Mouse (Mus musculus): ENCODE results near the gene Ctsj. TPM values are rescaled to one million over a fixed set of nuclear protein-coding genes. Genes with fewer than 3 reads are reported as not detected.

Ctsj gene
- polyA plus RNA-seq, 1 experiment from 2014 or later: not detected

Other genes starting within 250 kb of the Ctsj start
- not detected in 2 replicates for gene BC051665, start 219.6 kb downstream of the Ctsj start, polyA plus RNA-seq (2015; fragmentation: Nextera tagmentation; extraction: Ambion mirVana)
- gene Ctsll3, start 203.1 kb downstream of the Ctsj start, polyA plus RNA-seq (2015; fragmentation: Nextera tagmentation; extraction: Ambion mirVana): not detected in 2 replicates
- 0.14 and 0.44 TPM in 2 replicates for gene 4930486L24Rik, start 141.5 kb downstream of the Ctsj start, polyA plus RNA-seq (2015; fragmentation: Nextera tagmentation; extraction: Ambion mirVana)
- gene Gm49392, start 109.1 kb downstream of the Ctsj start, polyA plus RNA-seq (2015; fragmentation: Nextera tagmentation; extraction: Ambion mirVana): 0.71 TPM in 1 of 2 replicates, not detected in the other
- gene Ctla2b, start 108.5 kb downstream of the Ctsj start, polyA plus RNA-seq (2015; fragmentation: Nextera tagmentation; extraction: Ambion mirVana): 4.5 and 4.6 TPM in 2 replicates
- not detected in 2 replicates for gene Tpbpb, start 101.1 kb downstream of the Ctsj start, polyA plus RNA-seq (2015; fragmentation: Nextera tagmentation; extraction: Ambion mirVana)
- gene Gm49393, start 70.4 kb downstream of the Ctsj start, polyA plus RNA-seq (2015; fragmentation: Nextera tagmentation; extraction: Ambion mirVana): not detected in 2 replicates
- 1.6 and 1.7 TPM in 2 replicates for gene Gm49391, start 69.4 kb downstream of the Ctsj start, polyA plus RNA-seq (2015; fragmentation: Nextera tagmentation; extraction: Ambion mirVana)
- 29.9 and 31.0 TPM in 2 replicates for gene Ctla2a, start 69.3 kb downstream of the Ctsj start, polyA plus RNA-seq (2015; fragmentation: Nextera tagmentation; extraction: Ambion mirVana)
- gene Tpbpa, start 64.0 kb downstream of the Ctsj start, polyA plus RNA-seq (2015; fragmentation: Nextera tagmentation; extraction: Ambion mirVana): not detected in 2 replicates
- gene Ctsq, start 34.7 kb upstream of the Ctsj start, polyA plus RNA-seq (2015; fragmentation: Nextera tagmentation; extraction: Ambion mirVana): not detected in 2 replicates
- gene Ctsr, start 158.3 kb upstream of the Ctsj start, polyA plus RNA-seq (2015; fragmentation: Nextera tagmentation; extraction: Ambion mirVana): not detected in 2 replicates
- gene Cts6, start 197.5 kb upstream of the Ctsj start, polyA plus RNA-seq (2015; fragmentation: Nextera tagmentation; extraction: Ambion mirVana): not detected in 2 replicates
- not detected in 2 replicates for gene Cts8, start 249.4 kb upstream of the Ctsj start, polyA plus RNA-seq (2015; fragmentation: Nextera tagmentation; extraction: Ambion mirVana)